Mouse (Mus musculus) midbrain, embryonic 14.5 days (tissue): Measurements from ENCODE around the gene Tekt1. TPM values are rescaled to one million over a fixed set of nuclear protein-coding genes. Genes with fewer than 3 reads are reported as not detected.

Experiments
- ATAC-seq: fragments of 200-750 bp; cut with Nextera tagmentation; 2 replicates; pipeline ENCODE4 v1.8.0; 2017; ENCODE audit warnings: moderate number of reproducible peaks, moderate library complexity; ENCODE audit not compliant: low FRiP score, low TSS enrichment
- DNase-seq: peaks from one replicate; pipeline ENCODE4 v3.0.0-alpha.2; 2015
- H3K27ac ChIP-seq: fragments of 300-500 bp; sonication (generic); replicated peaks from 2 replicates; pipeline ENCODE4 v1.5.1; 2014; ENCODE audit warnings: mild to moderate bottlenecking, low read depth, low read length, moderate library complexity
- H3K27me3 ChIP-seq: fragments of 300-500 bp; sonication (generic); 2 replicates; pipeline ENCODE4 v1.6.1; 2014; ENCODE audit warnings: low read length, control low read depth, mixed read lengths; ENCODE audit not compliant: control insufficient read depth, insufficient read depth
- H3K36me3 ChIP-seq: fragments of 300-500 bp; sonication (generic); 2 replicates; pipeline ENCODE4 v1.6.1; 2014; ENCODE audit warnings: low read length, control low read depth; ENCODE audit not compliant: control insufficient read depth, insufficient read depth
- H3K4me1 ChIP-seq: fragments of 300-500 bp; sonication (generic); 2 replicates; pipeline ENCODE4 v1.6.1; 2014; ENCODE audit warnings: mild to moderate bottlenecking, antibody characterized with exemption, low read length, control low read depth; ENCODE audit not compliant: control insufficient read depth, insufficient read depth
- H3K4me2 ChIP-seq: fragments of 300-500 bp; sonication (generic); 2 replicates; pipeline ENCODE4 v1.6.1; 2014; ENCODE audit warnings: mild to moderate bottlenecking, low read length, moderate library complexity
- H3K4me3 ChIP-seq: fragments of 300-500 bp; sonication (generic); replicated peaks from 2 replicates; pipeline ENCODE4 v1.5.1; 2014; ENCODE audit warnings: low read depth, low read length
- H3K9ac ChIP-seq: fragments of 300-500 bp; sonication (generic); replicated peaks from 2 replicates; pipeline ENCODE4 v1.6.1; 2014; ENCODE audit warnings: mild to moderate bottlenecking, low read length, moderate library complexity
- H3K9me3 ChIP-seq: fragments of 300-500 bp; sonication (generic); 2 replicates; pipeline ENCODE4 v1.6.1; 2016; ENCODE audit warnings: low read length, control low read depth, mixed read lengths; ENCODE audit not compliant: control insufficient read depth
- WGBS: fragments of 180-500 bp; shearing (Covaris S2); extraction: QIAGEN DNeasy Blood & Tissue Kit; methylation state at CpG from one replicate; pipeline ENCODE4 v1.1.7; 2014; 5-methylcytosine and 5-hydroxymethylcytosine counted together
- polyA plus RNA-seq: library from polyadenylated mRNA; unstranded; fragments of >200 nt; fragmentation: Nextera tagmentation; extraction: Ambion mirVana; gene quantifications from 2 replicates; pipeline ENCODE4 v1.2.1, GENCODE M21; 2014

Tekt1 gene
- polyA plus RNA-seq, 1 experiment from 2014 or later = 6.9 TPM

GRCm38 (mm10) chr11:72369904-72370672, 7.8 kb upstream of the Tekt1 start:
- Histone ChIP-seq H3K4me3 (no peak overlapping the region), H3K9me3 (no peaks in the 10 kb centered on the region), H3K36me3 (no peaks in the 10 kb centered on the region), H3K27me3 (no peaks in the 10 kb centered on the region), H3K4me1 (no peaks in the 10 kb centered on the region), H3K9ac (no peak overlapping the region), H3K27ac (no peak overlapping the region), H3K4me2 (no peak overlapping the region)
- 35% methylated on average over 12 of the region's 12 CpGs for WGBS
- DNase-seq (peak; percentile 12), ATAC-seq (no peak)

GRCm38 (mm10) chr11:72367934-72368674, 5.9 kb upstream of the Tekt1 start:
- no peaks in the 10 kb centered on the region for H3K36me3 ChIP-seq
- H3K9ac ChIP-seq = no peak overlapping the region
- no peak overlapping the region for H3K27ac ChIP-seq
- H3K4me1 ChIP-seq = no peaks in the 10 kb centered on the region
- WGBS = 53% methylated on average over 11 of the region's 11 CpGs
- H3K9me3 ChIP-seq = no peaks in the 10 kb centered on the region
- DNase-seq (peak; percentile 8), ATAC-seq (no peak)
- H3K4me2 ChIP-seq = no peak overlapping the region
- H3K27me3 ChIP-seq = no peaks in the 10 kb centered on the region
- no peak overlapping the region for H3K4me3 ChIP-seq

DNA sequence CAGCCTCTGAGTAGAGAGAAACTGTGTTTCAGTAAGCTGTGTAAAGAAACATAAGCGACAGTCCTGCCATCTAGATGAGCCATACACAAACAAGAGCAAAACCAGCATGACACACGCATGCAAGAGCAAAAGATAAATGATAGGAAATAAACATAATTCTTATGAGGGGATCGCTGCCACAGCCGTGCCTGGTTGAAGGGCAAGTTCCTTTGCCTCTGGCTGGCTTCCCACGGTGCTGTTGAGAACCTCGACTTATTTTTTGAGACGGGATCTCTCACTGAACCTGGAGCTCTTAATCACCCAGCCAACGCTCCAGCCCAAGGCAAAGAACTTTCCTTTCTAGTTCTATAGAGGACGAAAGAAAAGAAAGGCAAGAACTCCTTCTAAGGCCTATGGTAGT, 3.9 kb upstream of the Tekt1 start:
- Histone ChIP-seq H3K4me1 (peaks cover 5% of the 10 kb centered on the region; the same call in 1 of the 2 replicates), H3K36me3 (no peaks in the 10 kb centered on the region), H3K9me3 (no peaks in the 10 kb centered on the region), H3K4me2 (no peak overlapping the region), H3K27ac (no peak overlapping the region), H3K27me3 (no peaks in the 10 kb centered on the region), H3K4me3 (no peak overlapping the region), H3K9ac (no peak overlapping the region)
- DNase-seq (no peak), ATAC-seq (no peak)
- WGBS = 86% methylated on average over 9 of the region's 9 CpGs

DNA sequence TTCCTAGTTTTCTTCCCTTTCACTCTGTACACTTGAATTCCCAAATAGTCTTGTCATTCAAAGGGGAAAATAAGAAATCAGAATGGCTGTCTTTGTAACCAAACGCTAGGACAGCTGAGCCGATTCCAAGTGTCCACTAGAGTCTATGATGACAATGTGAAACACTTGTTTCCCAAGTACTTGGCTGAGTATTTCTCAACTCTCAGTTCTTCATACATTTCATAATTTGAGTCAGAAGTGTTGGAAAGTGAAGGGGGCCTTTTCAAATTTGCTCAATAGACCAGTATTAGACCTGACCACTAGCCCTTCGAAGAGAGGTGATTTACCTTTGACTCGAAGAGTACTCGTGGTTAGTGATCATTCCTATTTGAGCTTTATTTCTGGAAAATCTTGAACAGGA, 2.3 kb upstream of the Tekt1 start:
- ATAC-seq (no peak), DNase-seq (no peak)
- WGBS = 95% methylated on average over 5 of the region's 5 CpGs
- Histone ChIP-seq H3K4me3 (no peak overlapping the region), H3K9me3 (no peaks in the 10 kb centered on the region), H3K4me2 (no peak overlapping the region), H3K36me3 (no peaks in the 10 kb centered on the region), H3K4me1 (peaks cover 5% of the 10 kb centered on the region; the same call in 1 of the 2 replicates), H3K27me3 (no peaks in the 10 kb centered on the region), H3K27ac (no peak overlapping the region), H3K9ac (no peak overlapping the region)

- 83% methylated on average over 8 of the region's 8 CpGs for WGBS
- DNase-seq (no peak), ATAC-seq (no peak)
These were observed 1.4 kb upstream of the Tekt1 start for GRCm38 (mm10) chr11:72363523-72364240.

GRCm38 (mm10) chr11:72361385-72362346, 576 bp downstream of the Tekt1 start:
- WGBS = 9% methylated on average over 42 of the region's 42 CpGs
- H3K4me1 ChIP-seq = peaks cover 5% of the 10 kb centered on the region; the same call in 1 of the 2 replicates

More at GRCm38 (mm10) chr11:72363523-72364240, 1.4 kb upstream of the Tekt1 start:
- no peak overlapping the region for H3K27ac ChIP-seq
- H3K4me1 ChIP-seq = peaks cover 5% of the 10 kb centered on the region; the same call in 1 of the 2 replicates
- H3K27me3 ChIP-seq = no peaks in the 10 kb centered on the region
- no peak overlapping the region for H3K4me3 ChIP-seq
- no peak overlapping the region for H3K9ac ChIP-seq
- H3K4me2 ChIP-seq = no peak overlapping the region
- H3K36me3 ChIP-seq = no peaks in the 10 kb centered on the region
- H3K9me3 ChIP-seq = no peaks in the 10 kb centered on the region

DNA sequence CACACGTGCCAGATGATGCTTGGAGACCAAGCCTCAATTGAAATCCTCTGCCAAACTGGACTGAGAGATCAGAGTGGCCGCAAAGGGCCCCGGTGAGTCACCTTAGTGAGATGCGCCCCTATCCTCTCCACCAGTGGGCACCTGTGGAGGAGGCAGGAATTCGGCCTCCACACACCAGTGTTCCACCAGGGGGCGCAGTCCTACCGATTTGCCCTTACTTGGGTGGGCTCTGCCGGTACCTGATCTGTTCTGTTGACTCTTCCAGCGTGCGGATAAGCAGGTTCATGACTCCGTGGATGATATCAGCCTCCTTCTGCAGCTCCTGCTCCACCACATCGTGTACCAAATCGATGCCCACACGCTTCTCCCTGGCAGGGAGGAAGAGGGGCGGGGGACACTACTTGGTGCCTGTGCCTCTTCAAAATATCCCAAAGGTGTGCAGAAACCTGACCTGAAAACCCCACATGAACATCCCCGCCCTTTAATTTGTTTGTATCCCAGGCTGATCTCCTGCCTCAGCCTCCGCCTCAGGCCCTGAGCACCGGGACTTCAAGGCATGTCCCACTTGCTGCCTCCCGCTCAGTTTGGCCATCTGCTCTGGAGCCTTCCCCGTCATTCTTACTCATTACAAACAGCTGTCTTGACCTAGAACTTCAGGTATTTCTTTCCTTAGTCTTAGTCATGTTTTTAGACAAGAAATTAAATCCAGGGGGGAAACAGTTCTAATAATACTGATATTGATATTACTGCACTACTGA, 7.1 kb downstream of the Tekt1 start:
- Histone ChIP-seq H3K27me3 (no peaks in the 10 kb centered on the region), H3K9me3 (no peaks in the 10 kb centered on the region), H3K4me3 (no peak overlapping the region), H3K27ac (no peak overlapping the region), H3K36me3 (no peaks in the 10 kb centered on the region), H3K9ac (no peak overlapping the region), H3K4me2 (peak overlapping the region; percentile 18; the same call in 1 of the 2 replicates), H3K4me1 (no peaks in the 10 kb centered on the region)
- WGBS = 29% methylated on average over 20 of the region's 20 CpGs
- no peak for ATAC-seq
- DNase-seq = peak; percentile 83

More at GRCm38 (mm10) chr11:72361385-72362346, 576 bp downstream of the Tekt1 start:
- ATAC-seq = peak; percentile 81
- Histone ChIP-seq H3K36me3 (no peaks in the 10 kb centered on the region), H3K9ac (peak overlapping the region; percentile 59), H3K27me3 (no peaks in the 10 kb centered on the region), H3K27ac (peak overlapping the region; percentile 63), H3K4me2 (peak overlapping the region; percentile 77), H3K4me3 (peak overlapping the region; percentile 46), H3K9me3 (no peaks in the 10 kb centered on the region)
- DNase-seq = peak; percentile 97
